Mouse (Mus musculus): ENCODE measurements around the gene Irx5. TPM values are rescaled to one million over a fixed set of nuclear protein-coding genes. Genes with fewer than 3 reads are reported as not detected.

Gene Irx5
- polyA plus RNA-seq, 1 experiment from 2014 or later = 19.7 TPM

DNA sequence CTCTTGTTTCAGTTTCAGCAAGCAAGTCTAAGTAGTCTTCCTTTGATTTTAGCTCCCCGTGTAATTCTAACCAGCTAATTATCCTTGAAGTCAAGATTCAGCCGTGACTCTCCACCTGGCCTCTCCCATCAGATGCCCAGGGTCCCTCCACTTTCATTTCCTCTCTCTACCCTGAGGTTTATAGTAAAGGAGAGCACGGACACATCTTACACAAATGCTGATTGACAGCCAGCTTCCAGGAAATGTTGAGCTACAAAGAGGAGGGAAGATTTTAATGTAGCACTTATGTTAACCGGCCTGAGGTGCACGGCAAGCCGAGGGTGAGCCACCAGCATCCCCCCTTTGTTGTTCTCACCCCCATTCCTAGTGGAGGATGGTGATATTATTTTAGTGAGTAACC, 4.0 kb upstream of the Irx5 start:
- Histone ChIP-seq H3K9ac (no peak overlapping the region), H3K27me3 (peaks cover 78% of the 10 kb centered on the region)
- WGBS = 11% methylated on average over 6 of the region's 6 CpGs

DNA sequence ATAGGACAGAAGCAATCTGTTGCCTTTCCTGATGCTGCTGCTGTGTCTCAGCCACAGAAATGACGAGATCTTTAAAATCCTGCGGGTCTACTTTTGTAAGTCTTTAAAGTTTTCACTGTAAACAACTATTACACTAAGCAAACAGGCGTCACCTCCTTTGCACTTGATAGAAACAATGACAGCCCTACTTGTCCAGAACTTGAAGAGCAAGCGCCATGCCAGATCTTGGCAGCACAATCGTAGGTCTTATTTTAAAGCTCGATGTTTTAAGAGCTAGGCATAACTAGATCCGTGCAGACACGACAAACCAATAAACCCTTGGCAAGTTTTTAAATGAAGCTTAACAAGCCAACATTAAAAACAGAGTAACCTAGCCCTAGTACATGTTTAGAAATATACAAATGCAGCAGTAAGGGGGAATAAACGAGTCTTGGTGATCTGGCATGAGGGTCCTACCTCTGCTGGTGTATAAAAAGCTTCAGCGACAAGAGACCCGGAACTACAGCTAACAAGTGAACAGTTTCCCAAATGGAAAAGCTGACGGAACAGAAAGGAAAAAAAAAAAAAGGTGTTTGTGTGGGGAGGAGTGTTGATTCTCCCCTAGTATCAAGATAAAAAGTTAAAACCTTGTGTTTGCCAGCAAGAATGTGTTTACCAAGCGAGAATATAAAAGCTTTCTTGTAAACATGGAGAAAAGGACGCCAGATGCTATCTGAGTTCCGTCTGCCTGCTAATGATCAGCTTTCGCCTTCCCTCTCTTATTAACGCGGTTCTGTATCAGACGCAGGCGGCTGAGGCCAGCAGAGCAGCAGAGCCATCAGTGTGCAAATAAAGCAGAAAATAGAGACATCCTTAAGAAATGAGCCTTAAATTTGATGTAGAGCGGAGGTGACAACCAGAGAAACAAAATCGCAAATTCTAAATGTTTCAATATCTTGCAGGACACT, 2.6 kb upstream of the Irx5 start:
- H3K9me3 ChIP-seq = no peaks in the 10 kb centered on the region
- peaks cover 80% of the 10 kb centered on the region for H3K27me3 ChIP-seq
- no peaks in the 10 kb centered on the region for H3K36me3 ChIP-seq
- H3K4me1 ChIP-seq = peaks cover 27% of the 10 kb centered on the region
- whole genome bisulfite sequencing = 3% methylated on average over 22 of the region's 22 CpGs
- H3K9ac ChIP-seq = peak overlapping the region; percentile 60
- no peak overlapping the region for H3K27ac ChIP-seq
- H3K4me2 ChIP-seq (replicated peaks) = peak overlapping the region; percentile 82
- ATAC-seq (ENCODE audit: low FRiP score, low read depth) = no peak
- peak overlapping the region; percentile 60 for H3K4me3 ChIP-seq

More for the DNA sequence above, 4.0 kb upstream of the Irx5 start:
- no peak overlapping the region for H3K27ac ChIP-seq
- ATAC-seq (ENCODE audit: low FRiP score, low read depth) = no peak
- H3K4me3 ChIP-seq = peak overlapping the region; percentile 60
- H3K4me1 ChIP-seq = peaks cover 25% of the 10 kb centered on the region
- no peaks in the 10 kb centered on the region for H3K36me3 ChIP-seq
- peak overlapping the region; percentile 82 for H3K4me2 ChIP-seq (replicated peaks)
- no peaks in the 10 kb centered on the region for H3K9me3 ChIP-seq

DNA sequence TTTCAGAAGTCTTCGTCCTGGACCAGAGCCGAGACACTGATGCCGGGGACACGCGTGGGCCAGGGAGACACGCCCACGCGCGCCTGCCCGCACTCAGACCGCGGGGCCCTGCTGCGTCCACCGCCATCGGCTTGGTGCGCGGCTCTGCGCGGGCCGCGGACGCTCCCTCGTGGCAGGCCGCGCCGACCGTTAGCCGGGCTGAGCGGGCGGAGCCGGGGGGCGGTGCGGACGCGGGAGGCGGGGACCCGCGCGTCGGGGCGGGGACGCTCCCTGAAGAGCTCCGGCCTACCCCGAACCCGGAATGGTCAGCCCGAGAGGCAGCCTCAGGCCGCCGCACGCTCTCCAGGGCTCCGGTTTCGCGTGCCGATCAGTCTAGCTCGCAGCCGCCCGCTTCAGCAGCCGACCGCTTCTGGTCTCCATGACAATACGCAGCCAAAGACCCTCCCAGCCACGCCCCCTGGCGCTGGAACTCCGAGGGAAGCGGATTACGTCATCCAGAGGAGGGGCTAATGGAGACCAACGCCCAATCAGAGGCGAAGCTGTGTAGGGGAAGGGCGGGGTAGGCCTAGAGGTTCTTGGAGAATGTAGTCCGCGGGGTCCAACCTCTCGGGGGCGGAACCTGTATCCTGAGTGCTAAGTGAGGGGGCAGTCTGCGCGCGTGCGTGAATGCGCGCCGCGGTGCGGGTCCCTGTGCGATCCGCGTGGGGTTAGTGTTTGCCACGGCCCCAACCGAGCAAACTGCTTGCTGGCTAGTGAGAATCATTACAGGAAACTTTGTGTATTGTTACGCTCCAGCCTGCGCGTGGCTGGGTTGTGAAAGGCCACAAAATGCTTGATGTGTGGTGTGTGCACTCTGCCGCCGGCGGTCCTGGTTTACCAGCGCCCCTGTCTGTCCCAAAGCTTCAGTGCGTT, 1.5 kb upstream of the Irx5 start:
- Histone ChIP-seq H3K27me3 (peaks cover 79% of the 10 kb centered on the region), H3K4me3 (peak overlapping the region; percentile 60)
- WGBS = under 1% methylated on average over 93 of the region's 93 CpGs

DNA sequence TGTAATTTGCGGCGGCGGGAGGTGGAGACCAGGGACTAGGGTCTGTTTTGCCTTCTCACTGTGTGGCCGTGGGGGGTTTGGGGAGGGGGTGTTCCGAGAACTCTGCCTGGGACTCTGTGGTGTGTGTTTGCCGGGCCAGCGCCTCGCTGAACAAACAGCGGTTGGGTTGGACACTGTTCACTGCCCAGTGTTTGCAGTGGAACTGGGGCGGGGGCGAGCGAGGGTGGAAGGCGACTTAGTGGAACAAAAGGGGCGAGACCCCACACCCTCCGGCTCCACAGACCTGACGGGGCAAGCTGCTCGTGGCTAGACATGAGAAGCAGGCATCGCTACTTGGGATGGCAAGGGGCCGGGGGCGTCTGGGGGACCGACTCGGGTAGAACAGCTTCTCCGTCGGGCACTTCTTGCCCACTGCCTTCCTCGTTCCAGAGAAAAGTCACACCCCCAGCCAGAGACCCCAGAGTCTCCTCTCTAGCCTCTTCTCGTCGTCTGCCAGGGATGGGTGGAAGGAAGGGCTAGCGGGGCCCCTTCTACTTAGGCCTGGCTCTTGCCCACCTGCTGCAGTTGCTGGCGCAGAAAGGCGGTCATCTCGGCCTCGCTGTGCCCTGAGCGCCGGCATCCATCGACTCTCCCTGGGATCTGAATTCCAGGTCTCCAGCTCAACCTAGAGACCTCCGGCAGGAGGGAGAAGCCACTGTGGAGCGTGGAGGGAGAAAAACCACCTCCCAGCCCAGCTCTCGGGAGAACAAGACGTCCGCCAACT, 631 bp upstream of the Irx5 start:
- peaks cover 82% of the 10 kb centered on the region for H3K27me3 ChIP-seq
- no peak for ATAC-seq (ENCODE audit: low FRiP score, low read depth)
- peak overlapping the region; percentile 83 for H3K27ac ChIP-seq
- peaks cover 35% of the 10 kb centered on the region for H3K4me1 ChIP-seq
- peak overlapping the region; percentile 82 for H3K4me2 ChIP-seq (replicated peaks)
- peak overlapping the region; percentile 70 for H3K9ac ChIP-seq
- WGBS = under 1% methylated on average over 40 of the region's 40 CpGs
- H3K4me3 ChIP-seq = peak overlapping the region; percentile 60
- no peaks in the 10 kb centered on the region for H3K9me3 ChIP-seq
- no peaks in the 10 kb centered on the region for H3K36me3 ChIP-seq

More for the DNA sequence above, 1.5 kb upstream of the Irx5 start:
- H3K36me3 ChIP-seq = no peaks in the 10 kb centered on the region
- peak overlapping the region; percentile 83; the same call in 1 of the 2 replicates for H3K27ac ChIP-seq
- no peaks in the 10 kb centered on the region for H3K9me3 ChIP-seq
- peak overlapping the region; percentile 70 for H3K9ac ChIP-seq
- peak; percentile 96 for ATAC-seq (ENCODE audit: low FRiP score, low read depth)
- H3K4me1 ChIP-seq = peaks cover 35% of the 10 kb centered on the region
- H3K4me2 ChIP-seq (replicated peaks) = peak overlapping the region; percentile 82

DNA sequence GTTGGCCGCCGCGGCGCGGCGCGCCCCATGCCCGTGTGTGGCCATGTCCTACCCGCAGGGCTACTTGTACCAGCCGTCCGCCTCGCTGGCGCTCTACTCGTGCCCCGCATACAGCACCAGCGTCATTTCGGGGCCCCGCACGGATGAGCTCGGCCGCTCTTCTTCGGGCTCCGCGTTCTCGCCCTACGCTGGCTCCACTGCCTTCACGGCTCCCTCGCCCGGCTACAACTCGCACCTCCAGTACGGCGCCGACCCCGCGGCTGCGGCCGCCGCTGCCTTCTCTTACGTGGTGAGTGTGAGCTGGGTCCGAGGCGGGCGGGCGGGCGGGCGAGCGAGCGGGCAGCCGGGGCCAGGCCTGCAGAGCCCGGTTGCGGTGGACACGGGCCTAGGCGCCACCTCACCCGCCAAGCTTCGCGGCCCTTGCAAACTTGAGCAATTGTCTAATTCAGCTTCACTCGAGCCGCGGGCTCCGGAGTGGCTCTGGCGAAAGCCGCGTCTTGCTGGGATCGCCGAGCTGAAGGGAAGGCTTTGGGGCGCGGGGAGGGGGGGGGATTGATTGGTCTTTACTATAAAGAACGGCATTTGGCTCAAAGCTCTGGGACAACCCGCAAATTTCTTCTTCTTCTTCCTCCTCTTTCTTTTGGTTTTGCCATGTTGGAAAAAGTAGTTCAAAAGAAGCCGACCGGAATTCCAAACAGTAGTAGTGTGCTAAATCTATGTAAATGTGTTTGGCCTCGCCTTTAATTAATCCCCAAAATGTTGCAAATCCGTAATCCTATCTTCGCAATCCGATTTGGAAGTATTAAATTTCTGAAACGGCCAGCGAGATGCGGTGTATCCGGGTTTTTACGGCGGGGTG, 945 bp downstream of the Irx5 start:
- Histone ChIP-seq H3K27me3 (peaks cover 78% of the 10 kb centered on the region), H3K4me1 (peaks cover 35% of the 10 kb centered on the region)
- ATAC-seq (ENCODE audit: low FRiP score, low read depth) = no peak

DNA sequence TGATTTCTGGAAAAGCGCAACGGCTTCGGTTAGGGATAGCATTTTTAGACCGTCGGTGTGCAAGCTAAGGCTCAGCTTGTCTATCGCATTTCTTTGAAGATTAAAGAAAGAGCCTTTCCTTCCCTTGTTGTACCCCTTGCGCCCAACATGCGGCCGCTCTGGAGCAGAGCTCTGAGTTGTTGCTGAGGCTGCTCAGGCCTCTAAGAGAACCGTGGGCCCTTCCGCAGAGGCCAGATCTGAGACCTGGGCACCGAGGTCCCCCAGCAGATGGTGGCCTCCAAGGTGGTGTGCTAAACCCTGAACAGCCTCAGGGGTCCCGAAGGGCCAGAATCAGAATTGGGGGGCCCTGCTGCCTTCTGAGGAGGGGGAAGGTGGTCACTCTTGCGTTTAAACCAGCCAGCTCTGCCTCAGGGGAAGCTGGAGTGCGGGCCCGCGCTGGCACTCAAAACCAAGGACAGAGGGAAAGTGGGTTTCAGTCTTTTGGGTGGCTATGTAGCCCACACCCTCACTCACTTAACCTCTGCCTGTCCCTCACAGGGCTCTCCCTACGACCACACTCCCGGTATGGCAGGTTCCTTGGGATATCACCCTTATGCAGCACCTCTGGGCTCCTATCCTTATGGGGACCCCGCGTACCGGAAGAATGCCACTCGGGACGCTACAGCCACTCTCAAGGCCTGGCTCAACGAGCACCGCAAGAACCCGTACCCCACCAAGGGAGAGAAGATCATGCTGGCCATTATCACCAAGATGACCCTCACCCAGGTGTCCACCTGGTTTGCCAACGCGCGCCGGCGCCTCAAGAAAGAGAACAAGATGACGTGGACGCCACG, 1.8 kb downstream of the Irx5 start:
- Histone ChIP-seq H3K4me3 (peak overlapping the region; percentile 60), H3K4me1 (peaks cover 42% of the 10 kb centered on the region), H3K36me3 (no peaks in the 10 kb centered on the region), H3K9me3 (no peaks in the 10 kb centered on the region), H3K27ac (peak overlapping the region; percentile 92), H3K4me2 (replicated peaks) (peak overlapping the region; percentile 82), H3K9ac (peak overlapping the region; percentile 84), H3K27me3 (peaks cover 78% of the 10 kb centered on the region)
- ATAC-seq (ENCODE audit: low FRiP score, low read depth) = no peak
- WGBS = 1% methylated on average over 35 of the region's 35 CpGs

More for the DNA sequence above, 945 bp downstream of the Irx5 start:
- Histone ChIP-seq H3K4me2 (replicated peaks) (peak overlapping the region; percentile 82), H3K9me3 (no peaks in the 10 kb centered on the region), H3K4me3 (peak overlapping the region; percentile 60), H3K9ac (peak overlapping the region; percentile 84), H3K27ac (peak overlapping the region; percentile 92), H3K36me3 (no peaks in the 10 kb centered on the region)
- under 1% methylated on average over 76 of the region's 80 CpGs for WGBS

DNA sequence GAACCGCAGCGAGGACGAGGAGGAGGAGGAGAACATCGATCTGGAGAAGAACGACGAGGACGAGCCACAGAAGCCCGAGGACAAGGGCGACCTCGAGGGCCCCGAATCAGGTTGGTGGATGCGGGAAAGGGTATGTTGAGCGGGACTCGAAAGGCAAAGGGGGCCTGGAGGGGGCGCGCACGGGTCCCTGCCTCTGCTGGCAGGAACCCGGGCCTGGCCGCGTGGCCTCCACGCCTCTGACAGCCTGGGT, 2.3 kb downstream of the Irx5 start:
- H3K4me3 ChIP-seq = peak overlapping the region; percentile 60
- peak overlapping the region; percentile 84 for H3K9ac ChIP-seq
- peak overlapping the region; percentile 82 for H3K4me2 ChIP-seq (replicated peaks)
- H3K36me3 ChIP-seq = no peaks in the 10 kb centered on the region
- peak overlapping the region; percentile 33; the same call in 1 of the 2 replicates for H3K27ac ChIP-seq
- WGBS = 0% methylated on average over 21 of the region's 21 CpGs
- H3K9me3 ChIP-seq = no peaks in the 10 kb centered on the region
- peaks cover 81% of the 10 kb centered on the region for H3K27me3 ChIP-seq
- ATAC-seq (ENCODE audit: low FRiP score, low read depth) = no peak
- H3K4me1 ChIP-seq = peaks cover 45% of the 10 kb centered on the region

DNA sequence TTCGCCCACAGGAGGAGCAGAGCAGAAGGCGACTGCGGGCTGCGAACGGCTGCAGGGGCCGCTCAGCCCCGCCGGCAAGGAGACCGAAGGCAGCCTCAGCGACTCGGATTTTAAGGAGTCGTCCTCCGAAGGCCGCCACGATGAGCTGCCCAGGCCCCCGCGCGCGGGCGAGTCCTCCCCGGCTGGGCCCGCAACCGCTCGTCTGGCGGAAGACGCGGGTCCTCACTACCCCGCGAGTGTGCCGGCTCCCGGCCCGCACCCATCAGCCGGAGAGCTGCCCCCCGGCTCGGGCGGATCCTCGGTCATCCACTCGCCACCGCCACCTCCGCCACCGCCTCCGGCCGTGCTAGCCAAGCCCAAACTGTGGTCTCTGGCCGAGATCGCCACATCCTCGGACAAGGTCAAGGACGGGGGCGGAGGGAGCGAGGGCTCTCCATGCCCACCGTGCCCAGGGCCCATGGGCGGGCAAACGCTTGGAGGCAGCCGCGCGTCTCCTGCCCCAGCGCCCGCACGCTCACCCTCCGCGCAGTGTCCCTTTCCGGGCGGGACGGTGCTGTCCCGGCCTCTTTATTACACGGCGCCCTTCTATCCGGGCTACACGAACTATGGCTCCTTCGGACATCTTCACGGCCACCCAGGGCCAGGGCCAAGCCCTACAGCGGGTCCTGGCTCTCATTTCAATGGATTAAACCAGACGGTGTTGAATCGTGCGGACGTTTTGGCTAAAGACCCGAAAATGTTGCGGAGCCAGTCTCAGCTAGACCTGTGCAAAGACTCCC, 2.8 kb downstream of the Irx5 start:
- WGBS = under 1% methylated on average over 76 of the region's 77 CpGs
- Histone ChIP-seq H3K27me3 (peaks cover 81% of the 10 kb centered on the region), H3K36me3 (no peaks in the 10 kb centered on the region), H3K4me2 (replicated peaks) (peak overlapping the region; percentile 82), H3K4me3 (peak overlapping the region; percentile 60), H3K4me1 (peaks cover 45% of the 10 kb centered on the region), H3K27ac (peak overlapping the region; percentile 33; the same call in 1 of the 2 replicates), H3K9me3 (no peaks in the 10 kb centered on the region), H3K9ac (peak overlapping the region; percentile 84)
- ATAC-seq (ENCODE audit: low FRiP score, low read depth) = no peak

DNA sequence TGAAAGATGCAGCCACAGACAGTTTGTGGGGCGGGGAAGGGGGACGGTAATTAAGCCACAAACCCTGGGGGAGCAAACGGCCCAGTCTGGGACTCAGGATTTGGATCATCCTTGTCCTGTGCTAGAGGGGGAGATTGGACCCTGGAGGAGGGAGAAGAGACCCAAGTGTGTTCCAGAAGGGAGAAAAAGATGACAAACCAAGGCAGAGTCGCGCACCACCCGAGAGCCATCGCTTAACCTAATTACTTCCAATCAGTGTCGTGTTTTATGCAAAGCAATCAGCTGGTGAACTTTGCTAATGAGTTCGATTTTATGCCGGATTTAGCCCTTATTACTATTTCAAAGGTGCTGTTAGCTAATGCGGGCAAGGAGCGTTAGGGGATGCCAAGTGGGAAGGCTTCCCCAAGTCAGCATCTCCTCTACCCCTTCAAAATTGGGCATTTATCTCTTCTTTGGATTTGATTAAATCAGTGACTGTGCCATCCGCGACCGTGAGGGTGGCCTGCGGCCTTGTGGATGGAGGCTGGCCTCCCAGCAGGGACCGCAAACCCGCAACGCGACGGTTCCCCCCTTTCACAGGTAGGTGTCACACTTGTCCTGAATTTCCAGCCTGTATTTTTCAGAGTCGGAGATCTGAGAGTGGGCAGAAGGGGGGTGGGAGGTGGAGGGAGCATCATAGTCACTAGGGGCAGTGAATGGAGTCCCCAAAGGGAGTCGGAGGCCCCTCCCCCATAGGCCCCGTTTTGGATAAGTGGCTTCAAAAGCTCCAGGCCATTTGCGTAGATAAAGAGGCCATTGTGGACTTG, 4.3 kb downstream of the Irx5 start:
- 0 out of 2 replicates have a peak, but pooled peaks have one; percentile 22 for ATAC-seq (ENCODE audit: low FRiP score, low read depth)
- Histone ChIP-seq H3K4me1 (peaks cover 55% of the 10 kb centered on the region), H3K27ac (peak overlapping the region; percentile 48; the same call in 1 of the 2 replicates), H3K27me3 (peaks cover 86% of the 10 kb centered on the region), H3K4me3 (peak overlapping the region; percentile 37), H3K4me2 (replicated peaks) (peak overlapping the region; percentile 51), H3K36me3 (no peaks in the 10 kb centered on the region), H3K9ac (peak overlapping the region; percentile 54), H3K9me3 (no peaks in the 10 kb centered on the region)
- WGBS = 6% methylated on average over 25 of the region's 25 CpGs

Measured in limb, embryonic 13.5 days (tissue).